Mouse (Mus musculus) ZHBTc4 (cell line): ENCODE results near the gene Zfp654.

Source experiments
- DNase-seq: peaks from one replicate; pipeline ENCODE4 v3.0.0-alpha.2; 2011; ENCODE audit warnings: low read depth, low spot score

The Zfp654 gene

DNA sequence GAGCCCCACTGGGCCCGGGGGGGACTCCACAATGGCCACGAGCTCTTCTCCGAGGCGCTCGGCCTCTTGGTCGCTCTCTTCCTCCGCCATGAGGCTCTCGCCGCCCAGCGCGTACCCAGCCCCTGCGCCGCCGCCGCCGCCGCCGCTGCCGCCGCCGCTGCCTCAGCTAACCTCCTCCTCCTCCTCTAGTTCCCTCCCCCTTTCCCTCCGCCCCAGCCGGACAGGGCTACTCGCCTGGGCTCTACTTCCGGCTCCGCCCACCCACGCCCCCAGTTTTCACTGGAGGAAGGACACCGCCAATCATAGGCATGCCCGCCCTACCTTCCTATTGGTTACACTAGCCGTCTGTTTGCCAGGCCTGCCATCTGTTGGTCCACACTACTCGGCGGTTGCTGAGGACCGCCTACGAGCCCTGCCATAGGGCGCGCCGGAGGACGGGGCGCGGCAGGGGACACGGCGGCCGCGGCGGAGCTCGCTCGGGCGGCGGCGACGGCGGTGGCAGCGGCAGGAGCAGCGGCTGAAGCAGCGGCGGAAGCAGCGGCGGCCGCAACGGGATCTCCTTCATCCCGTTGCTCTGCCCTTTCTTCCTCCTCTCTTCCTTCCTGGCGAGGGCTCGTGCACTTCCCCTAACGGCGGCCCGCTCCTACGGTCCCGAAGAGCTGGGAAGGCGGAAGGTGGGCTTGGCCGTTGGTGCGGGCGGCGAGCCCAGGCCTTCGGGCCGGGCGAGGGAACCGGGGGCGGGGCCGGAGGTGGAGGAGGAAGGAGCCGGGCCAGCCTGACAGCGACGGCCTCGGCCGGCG, at the start of gene Zfp654, which contains the start of gene Cggbp1:
Gene Zfp654, minus strand, starts transcription at position 90 of the 800 bp plus-strand sequence.
Gene Cggbp1, plus strand, starts transcription at position 434 of the 800 bp plus-strand sequence.
- DNase-seq = peak; percentile 100

DNA sequence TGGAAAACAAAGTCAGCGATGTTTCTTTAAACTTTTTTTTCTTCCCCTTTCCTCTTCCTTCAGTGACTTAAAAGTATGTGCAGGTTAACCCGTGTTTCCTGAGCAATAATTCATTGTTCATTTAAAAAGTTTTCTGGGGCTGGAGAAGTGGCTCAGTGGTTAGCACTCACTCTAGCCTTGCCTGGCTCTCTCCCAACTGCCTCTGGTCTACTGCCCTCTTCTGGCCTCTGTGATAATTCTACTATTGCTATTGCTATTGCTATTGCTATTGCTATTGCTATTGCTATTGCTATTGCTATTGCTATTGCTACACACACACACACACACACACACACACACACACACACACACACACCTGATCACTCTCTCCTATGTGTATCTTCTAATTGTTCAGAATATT, 47.6 kb upstream of the Zfp654 start:
- DNase-seq = peak; percentile 62

DNA sequence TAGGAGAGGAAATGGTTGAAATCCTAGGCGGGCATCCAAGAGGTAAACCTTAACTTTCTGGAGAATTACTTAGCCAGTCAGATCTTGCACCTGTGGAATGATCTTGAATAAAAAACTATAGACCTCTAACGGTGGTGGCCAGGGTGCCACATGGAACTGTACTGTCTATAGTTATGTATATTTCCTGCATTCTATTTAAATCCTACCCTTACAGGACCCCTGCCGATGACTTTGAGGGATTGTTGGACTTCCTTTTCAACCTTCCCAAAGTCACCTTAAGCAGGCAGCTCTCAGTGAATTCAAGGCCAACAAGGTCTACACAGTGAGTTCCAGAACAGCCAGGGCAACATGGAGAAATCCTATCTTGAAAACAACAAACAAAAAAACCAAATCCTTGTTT, 38.0 kb upstream of the Zfp654 start:
- DNase-seq = peak; percentile 54

DNA sequence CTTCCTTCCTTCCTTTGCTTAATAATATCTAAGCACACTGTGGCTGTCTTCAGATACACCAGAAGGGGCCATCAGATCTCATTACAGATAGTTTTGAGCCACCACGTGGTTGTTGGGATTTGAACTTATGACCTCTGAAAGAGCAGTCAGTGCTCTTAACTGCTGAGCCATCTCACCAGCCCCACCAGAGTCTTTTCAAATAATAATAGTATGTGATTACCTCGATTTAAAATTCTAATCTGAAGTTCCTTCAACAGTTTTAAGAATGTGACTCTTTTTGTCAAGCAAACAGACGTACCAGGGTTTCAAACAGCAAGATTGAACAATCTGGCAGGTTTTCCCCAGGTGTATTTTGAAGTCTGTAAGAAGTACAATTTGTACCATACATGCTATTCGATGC, 34.1 kb upstream of the Zfp654 start:
- peak; percentile 93 for DNase-seq

- DNase-seq = peak; percentile 98
These were observed 33.7 kb upstream of the Zfp654 start for GRCm38 (mm10) chr16:64885142-64885541.

- peak; percentile 70 for DNase-seq
These were observed 33.0 kb upstream of the Zfp654 start for GRCm38 (mm10) chr16:64884420-64884838.

DNA sequence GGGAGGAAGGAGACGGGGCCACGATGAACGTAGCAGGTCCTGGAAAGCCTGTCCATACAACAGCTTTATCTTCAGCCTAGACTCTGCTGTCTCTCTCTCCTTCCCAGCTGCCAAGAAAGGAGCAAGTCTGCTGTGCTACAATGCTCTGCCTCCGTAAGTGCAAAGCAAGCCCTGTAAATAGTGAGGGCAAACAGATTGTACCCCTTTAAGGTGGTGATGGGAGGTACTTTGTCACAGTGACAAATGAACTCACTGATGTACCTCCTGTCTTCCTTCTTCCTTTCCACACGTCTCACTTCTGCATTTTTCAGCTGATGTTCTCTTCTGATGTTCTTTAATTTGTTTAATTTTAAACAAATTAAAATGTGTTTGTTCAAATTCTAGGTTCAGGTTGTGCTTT, 32.4 kb upstream of the Zfp654 start:
- no peak for DNase-seq

GRCm38 (mm10) chr16:64881442-64881841, 30.0 kb upstream of the Zfp654 start:
- DNase-seq = no peak

DNA sequence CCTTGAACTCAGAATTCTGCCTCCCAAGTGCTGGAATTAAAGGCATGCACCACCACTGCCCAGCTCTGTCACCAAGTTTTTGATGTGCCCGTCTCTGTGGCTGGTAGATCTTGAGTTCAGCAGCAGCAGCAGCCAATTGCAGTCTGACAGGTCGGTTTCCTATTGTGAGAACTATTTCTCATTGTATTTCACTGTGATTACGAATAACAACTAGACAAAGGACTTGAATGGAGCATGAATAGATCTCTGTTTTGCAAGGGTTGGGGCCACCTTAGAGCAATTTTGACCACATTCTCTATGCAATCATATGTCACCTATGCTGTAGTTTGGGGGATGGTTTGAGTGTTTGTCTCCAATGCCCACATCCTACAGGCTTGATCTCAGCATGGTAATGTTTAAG, 29.5 kb upstream of the Zfp654 start:
- peak; percentile 81 for DNase-seq

GRCm38 (mm10) chr16:64879735-64880134, 28.3 kb upstream of the Zfp654 start:
- DNase-seq = no peak

- DNase-seq = no peak
These were observed 27.2 kb upstream of the Zfp654 start for GRCm38 (mm10) chr16:64878611-64879132.

DNA sequence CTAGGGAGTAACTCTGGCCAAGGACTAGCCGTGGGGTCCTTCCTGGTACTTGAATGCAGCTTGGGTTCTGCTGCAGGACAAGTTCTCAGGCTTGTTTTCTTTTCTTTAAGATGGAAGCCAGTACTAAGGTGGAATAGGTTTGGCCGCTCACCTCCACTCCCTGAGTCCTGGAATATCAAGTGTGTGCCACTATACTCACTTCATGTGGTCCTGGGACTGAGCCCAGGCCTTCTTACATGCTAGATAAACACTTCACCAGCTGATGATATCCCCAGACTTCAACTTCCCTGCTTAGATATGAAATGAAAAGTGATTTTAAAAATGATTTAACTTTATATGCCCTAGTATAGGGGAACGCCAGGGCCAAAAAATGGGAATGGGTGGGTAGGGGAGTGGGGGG, 25.9 kb upstream of the Zfp654 start:
- no peak for DNase-seq

GRCm38 (mm10) chr16:64876631-64877265, 25.3 kb upstream of the Zfp654 start:
- no peak for DNase-seq

GRCm38 (mm10) chr16:64875822-64876221, 24.4 kb upstream of the Zfp654 start:
- peak; percentile 55 for DNase-seq

DNA sequence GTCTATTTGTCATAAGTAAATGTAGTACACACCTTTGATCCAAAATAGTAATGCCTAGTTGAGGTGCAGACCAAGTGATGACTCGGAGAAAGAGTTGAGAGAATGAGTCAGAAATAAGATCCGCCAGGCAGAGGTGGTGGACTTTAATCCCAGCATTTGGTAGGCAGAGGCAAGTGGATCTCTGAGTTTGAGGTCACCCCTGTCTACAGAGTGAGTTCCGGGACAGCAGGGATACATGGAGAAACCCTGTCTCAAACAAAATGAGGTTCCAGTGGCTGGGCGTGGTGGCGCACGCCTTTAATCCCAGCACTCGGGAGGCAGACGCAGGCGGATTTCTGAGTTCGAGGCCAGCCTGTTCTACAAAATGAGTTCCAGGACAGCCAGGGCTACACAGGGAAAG, 23.9 kb upstream of the Zfp654 start:
- DNase-seq = peak; percentile 73

- DNase-seq = peak; percentile 91
These were observed 22.2 kb upstream of the Zfp654 start for GRCm38 (mm10) chr16:64873416-64874305.

GRCm38 (mm10) chr16:64872841-64873240, 21.4 kb upstream of the Zfp654 start:
- DNase-seq = no peak

DNA sequence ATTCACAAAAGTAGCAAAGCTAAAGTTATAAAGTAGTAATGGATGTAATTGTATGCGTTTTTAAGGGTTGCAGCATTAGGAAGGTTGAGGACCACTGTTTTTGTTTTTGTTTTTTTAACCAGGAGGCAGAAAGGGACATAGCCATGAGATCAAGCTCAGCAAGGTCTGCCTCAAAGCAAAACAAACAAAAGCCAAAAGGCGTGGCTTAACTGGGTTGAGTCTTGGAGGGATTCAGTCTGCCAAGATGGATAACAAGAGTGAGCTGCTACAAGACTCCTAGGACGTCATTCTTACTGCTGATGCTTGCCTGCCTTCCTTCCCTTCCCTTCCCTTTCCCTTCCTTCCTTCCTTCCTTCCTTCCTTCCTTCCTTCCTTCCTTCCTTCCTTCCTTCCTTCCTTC, 20.8 kb upstream of the Zfp654 start:
- DNase-seq = peak; percentile 75

GRCm38 (mm10) chr16:64869621-64870020, 18.2 kb upstream of the Zfp654 start:
- no peak for DNase-seq

DNA sequence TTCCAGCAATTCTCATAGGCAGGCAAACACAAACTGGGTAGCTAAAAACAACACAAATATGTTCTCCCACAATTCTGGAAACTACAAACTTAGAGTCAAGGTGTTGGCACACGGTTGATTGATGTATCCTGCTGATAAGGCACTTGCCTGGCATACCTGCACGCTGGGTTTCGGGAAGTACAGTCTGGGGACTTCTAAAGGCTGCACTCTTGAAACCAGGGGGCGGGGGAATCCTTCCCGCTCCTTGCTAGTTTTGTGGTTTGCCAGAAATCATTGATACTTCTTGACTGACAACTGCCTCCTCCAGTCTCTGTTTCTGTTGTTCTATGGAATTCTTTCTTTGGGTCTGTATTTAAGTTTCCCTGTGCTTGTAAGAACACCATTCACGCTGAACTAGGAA, 17.2 kb upstream of the Zfp654 start:
- peak; percentile 67 for DNase-seq

GRCm38 (mm10) chr16:64865841-64866240, 14.4 kb upstream of the Zfp654 start:
- peak; percentile 82 for DNase-seq

DNA sequence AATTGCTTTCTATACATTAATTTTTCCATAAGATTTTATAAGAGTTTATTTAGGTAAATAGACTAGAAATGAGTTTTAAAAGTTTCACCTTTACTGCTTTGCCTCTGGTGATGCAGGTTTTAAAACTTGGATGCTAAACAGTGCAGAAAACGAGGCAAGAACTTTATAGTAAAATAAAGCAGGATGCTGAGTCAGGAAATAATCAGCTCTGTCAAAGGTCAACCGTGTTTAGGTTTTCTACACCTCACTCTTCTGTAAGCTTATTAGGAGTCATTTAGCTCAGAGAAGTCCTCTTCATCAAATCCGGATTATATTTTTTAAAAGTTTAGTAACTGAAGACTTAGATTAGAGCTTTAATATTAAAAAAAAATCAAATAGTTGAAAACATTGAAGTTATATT, 5.5 kb upstream of the Zfp654 start:
- no peak for DNase-seq
